Mouse (Mus musculus) gastrocnemius, adult 2 months (tissue): ENCODE data around the gene Auts2. TPM values are rescaled to one million over a fixed set of nuclear protein-coding genes. Genes with fewer than 3 reads are reported as not detected.
A peak's percentile ranks its signal among the peaks of the same experiment; 100 is the strongest.

Experiments used
- DNase-seq: peaks from one replicate; pipeline ENCODE4 v3.0.0; 2022
- H3K27ac ChIP-seq: fragments of 200-600 bp; 2 replicates; pipeline ENCODE4 v1.8.1; 2022; ENCODE audit warnings: mild to moderate bottlenecking
- H3K4me3 ChIP-seq: fragments of 200-600 bp; 2 replicates; pipeline ENCODE4 v1.8.1; 2022; ENCODE audit warnings: mild to moderate bottlenecking, moderate library complexity
- CTCF ChIP-seq: fragments of 200-600 bp; IDR thresholded peaks from 2 replicates; pipeline ENCODE4 v1.8.1; 2022; ENCODE audit warnings: antibody characterized with exemption, mild to moderate bottlenecking, moderate library complexity
- intact Hi-C: fragments of 180-260 bp; cut with DNase I; formaldehyde crosslinking; loops from one replicate; pipeline ENCODE4 v1.15.1; 2025
- total RNA-seq, 2 experiments: library from RNA; stranded (reverse); gene quantifications; 2 replicates each; pipeline ENCODE4 v1.2.3; 2021

Gene Auts2
- total RNA-seq, 2 experiments from 2014 or later = 13.0 to 31.1 TPM

- peak; percentile 57 for TF ChIP-seq CTCF
- peak overlapping the region; percentile 93 for H3K27ac ChIP-seq
- H3K4me3 ChIP-seq = peak overlapping the region; percentile 94
- intact Hi-C loops = loop anchor here (2.0 to 10.0 kb wide), 5 partner anchors 38 to 576 kb away; no protein-coding TSS in a partner anchor
- DNase-seq = peak; percentile 91
Measured at GRCm38 (mm10) chr5:131538311-131538915, 1004.7 kb downstream of the Auts2 start.

GRCm38 (mm10) chr5:131537831-131538310 is 1005.3 kb downstream of the Auts2 start:
- intact Hi-C loops = loop anchor here (2.0 to 10.0 kb wide), 6 partner anchors 39 to 577 kb away; no protein-coding TSS in a partner anchor
- H3K4me3 ChIP-seq = peak overlapping the region; percentile 94
- DNase-seq = peak; percentile 68
- TF ChIP-seq CTCF = no peak
- H3K27ac ChIP-seq = peak overlapping the region; percentile 93

- no peak for TF ChIP-seq CTCF
Measured at GRCm38 (mm10) chr5:131537155-131537830, 1005.9 kb downstream of the Auts2 start.

GRCm38 (mm10) chr5:131535752-131536151 is 1007.4 kb downstream of the Auts2 start:
- Histone ChIP-seq H3K4me3 (peak overlapping the region; percentile 36), H3K27ac (no peak overlapping the region)
- no peak for TF ChIP-seq CTCF
- DNase-seq = no peak
- intact Hi-C loops = loop anchor here (2.0 to 10.0 kb wide), 5 partner anchors 47 to 579 kb away; no protein-coding TSS in a partner anchor

More at GRCm38 (mm10) chr5:131537155-131537830, 1005.9 kb downstream of the Auts2 start:
- intact Hi-C loops = loop anchor here (2.0 to 10.0 kb wide), 5 partner anchors 48 to 578 kb away; no protein-coding TSS in a partner anchor
- H3K4me3 ChIP-seq = peak overlapping the region; percentile 94
- peak overlapping the region; percentile 93 for H3K27ac ChIP-seq
- peak; percentile 87 for DNase-seq

- Histone ChIP-seq H3K27ac (no peak overlapping the region), H3K4me3 (no peak overlapping the region)
- intact Hi-C loops = loop anchor here (10.0 kb wide), 2 partner anchors 541 to 581 kb away; no protein-coding TSS in a partner anchor
- TF ChIP-seq CTCF = peak; percentile 91
- DNase-seq = peak; percentile 56
Measured at GRCm38 (mm10) chr5:131533815-131534214, 1009.3 kb downstream of the Auts2 start.

- Histone ChIP-seq H3K4me3 (no peak overlapping the region), H3K27ac (no peak overlapping the region)
- no peak for TF ChIP-seq CTCF
- intact Hi-C loops = loop anchor here (10.0 kb wide), 2 partner anchors 543 to 583 kb away; no protein-coding TSS in a partner anchor
- no peak for DNase-seq
Measured at GRCm38 (mm10) chr5:131531744-131532552, 1011.2 kb downstream of the Auts2 start.

GRCm38 (mm10) chr5:131530828-131531227 is 1012.3 kb downstream of the Auts2 start:
- DNase-seq = no peak
- TF ChIP-seq CTCF = no peak
- intact Hi-C loops = loop anchor here (10.0 kb wide), 2 partner anchors 544 to 584 kb away; no protein-coding TSS in a partner anchor
- H3K4me3 ChIP-seq = no peak overlapping the region
- H3K27ac ChIP-seq = no peak overlapping the region

- no peak for DNase-seq
- TF ChIP-seq CTCF = no peak
- Histone ChIP-seq H3K4me3 (no peak overlapping the region), H3K27ac (no peak overlapping the region)
- intact Hi-C loops = no loop called here
Measured at GRCm38 (mm10) chr5:131526666-131527065, 1016.5 kb downstream of the Auts2 start.

- DNase-seq = no peak
- no peak for TF ChIP-seq CTCF
- H3K4me3 ChIP-seq = no peak overlapping the region
- intact Hi-C loops = no loop called here
- H3K27ac ChIP-seq = no peak overlapping the region
Measured at GRCm38 (mm10) chr5:131524900-131525465, 1018.2 kb downstream of the Auts2 start.

GRCm38 (mm10) chr5:131519560-131519959 is 1023.6 kb downstream of the Auts2 start:
- H3K27ac ChIP-seq = no peak overlapping the region
- TF ChIP-seq CTCF = no peak
- DNase-seq = no peak
- intact Hi-C loops = no loop called here
- no peak overlapping the region for H3K4me3 ChIP-seq

GRCm38 (mm10) chr5:131517677-131518076 is 1025.5 kb downstream of the Auts2 start:
- intact Hi-C loops = no loop called here
- no peak for DNase-seq
- Histone ChIP-seq H3K4me3 (no peak overlapping the region), H3K27ac (peak overlapping the region; percentile 28)
- no peak for TF ChIP-seq CTCF
